Mouse (Mus musculus) G1E (cell line): ENCODE results near the gene Tex22.

Experiments
- CTCF ChIP-seq: IDR thresholded peaks from 2 replicates; pipeline ENCODE4 v1.5.1; 2012; ENCODE audit warnings: low read depth, low read length, inconsistent platforms, mixed read lengths
- GATA1 ChIP-seq: IDR thresholded peaks from 2 replicates; pipeline ENCODE4 v1.6.1; 2012; ENCODE audit warnings: borderline replicate concordance, low read length, inconsistent platforms, mixed read lengths
- GATA2 ChIP-seq: IDR thresholded peaks from 2 replicates; pipeline ENCODE4 v1.6.1; 2012; ENCODE audit warnings: low read depth, low read length, inconsistent platforms, borderline replicate concordance
- POLR2AphosphoS5 ChIP-seq: IDR thresholded peaks from 2 replicates; pipeline ENCODE4 v1.6.1; 2012; ENCODE audit warnings: low read depth, low read length, inconsistent platforms; ENCODE audit not compliant: insufficient replicate concordance
- TAL1 ChIP-seq: conservative IDR thresholded peaks from 2 replicates; pipeline ENCODE4 v1.6.1; 2012; ENCODE audit warnings: low read depth, low read length, inconsistent platforms, mixed read lengths

GRCm38 (mm10) chr12:113100448-113101076 lies 26.3 kb downstream of the Tex22 start:
- no peak for TF ChIP-seq CTCF
- no peak for TF ChIP-seq TAL1
- 0 out of 2 replicates have a peak, but pooled peaks have one; percentile 33 for TF ChIP-seq POLR2AphosphoS5
- no peak for TF ChIP-seq GATA1
- no peak for TF ChIP-seq GATA2
